Mouse (Mus musculus): ENCODE data around the gene Comtd1.

DNA sequence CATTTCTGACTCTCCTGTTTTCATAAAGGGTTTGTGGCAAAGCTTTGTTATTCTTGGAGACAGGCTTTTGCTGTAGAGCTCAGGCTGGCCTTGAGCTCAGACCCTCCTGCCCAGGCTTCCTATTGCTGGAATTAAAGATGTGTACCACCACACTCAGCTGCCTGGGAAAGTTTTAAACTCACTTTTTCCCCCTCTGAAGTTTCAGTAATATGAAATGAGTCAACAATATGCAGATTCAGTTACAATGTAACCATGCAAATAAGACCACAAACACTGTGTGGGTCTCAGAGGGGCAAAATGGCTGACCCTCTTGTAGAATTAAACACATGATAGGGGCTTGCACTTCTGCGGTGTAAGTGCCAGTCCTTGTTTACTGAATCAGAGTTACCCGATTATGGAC, 42.6 kb downstream of the Comtd1 start:
- TF ChIP-seq CTCF (IDR thresholded peaks at IDR 0.05; ENCODE audit: low read depth, low read length) (no peak), POLR2A (IDR thresholded peaks at IDR 0.05; ENCODE audit: extremely low read depth, insufficient read depth, low read length) (no peak)

Data from liver, adult 2 months (tissue).